Mouse (Mus musculus) cerebellum, adult 11-12 months (tissue): ENCODE results near the gene Slc22a5.
"Not testable (repeated sequence)": the region's sequence is repeated elsewhere in the genome, so short reads cannot be mapped to it uniquely, and the experiment has no call there.

Experiments
- DNase-seq: peaks from one replicate; pipeline ENCODE4 v3.0.0; 2022

The Slc22a5 gene

GRCm38 (mm10) chr11:53883287-53883686 is 8.2 kb downstream of the Slc22a5 start:
- no peak for DNase-seq

- DNase-seq, result not testable (repeated sequence)
Observed at GRCm38 (mm10) chr11:53878096-53878495, 13.4 kb downstream of the Slc22a5 start.

- DNase-seq, result no peak
Observed at GRCm38 (mm10) chr11:53876488-53876887, 15.0 kb downstream of the Slc22a5 start.

GRCm38 (mm10) chr11:53874706-53875105 is 16.8 kb downstream of the Slc22a5 start:
- DNase-seq, result no peak

GRCm38 (mm10) chr11:53873909-53874704 is 17.4 kb downstream of the Slc22a5 start:
- not testable (repeated sequence) for DNase-seq

GRCm38 (mm10) chr11:53871786-53872507 is 19.5 kb downstream of the Slc22a5 start:
- DNase-seq, result no peak

GRCm38 (mm10) chr11:53869172-53869571 is 22.3 kb downstream of the Slc22a5 start:
- DNase-seq, result no peak

- not testable (repeated sequence) for DNase-seq
Observed at GRCm38 (mm10) chr11:53868323-53868722, 23.1 kb downstream of the Slc22a5 start.

- not testable (repeated sequence) for DNase-seq
Observed at GRCm38 (mm10) chr11:53864724-53865310, 26.6 kb downstream of the Slc22a5 start.

- DNase-seq, result not testable (repeated sequence)
Observed at GRCm38 (mm10) chr11:53860944-53861343, 30.5 kb downstream of the Slc22a5 start.

- DNase-seq, result peak; percentile 13
Observed at GRCm38 (mm10) chr11:53858761-53859580, 32.5 kb downstream of the Slc22a5 start, which contains the start of gene Gm12216. Gm12216 (minus strand) TSS chr11:53859256.

- DNase-seq, result no peak
Observed at GRCm38 (mm10) chr11:53858058-53858760, 33.3 kb downstream of the Slc22a5 start.

- DNase-seq, result no peak
Observed at GRCm38 (mm10) chr11:53853665-53854064, 37.8 kb downstream of the Slc22a5 start.

GRCm38 (mm10) chr11:53851795-53852194 is 39.7 kb downstream of the Slc22a5 start:
- DNase-seq, result no peak

- peak; percentile 72 for DNase-seq
Observed at GRCm38 (mm10) chr11:53849588-53850320, 41.7 kb downstream of the Slc22a5 start.

- no peak for DNase-seq
Observed at GRCm38 (mm10) chr11:53845680-53846079, 45.8 kb downstream of the Slc22a5 start.

GRCm38 (mm10) chr11:53843106-53843505 is 48.4 kb downstream of the Slc22a5 start:
- DNase-seq, result no peak

GRCm38 (mm10) chr11:53842161-53842581 is 49.3 kb downstream of the Slc22a5 start:
- DNase-seq, result no peak

- no peak for DNase-seq
Observed at GRCm38 (mm10) chr11:53841514-53841913, 49.9 kb downstream of the Slc22a5 start.

- no peak for DNase-seq
Observed at GRCm38 (mm10) chr11:53839663-53840642, 51.5 kb downstream of the Slc22a5 start.
